Mouse (Mus musculus) intestine, embryonic 16.5 days (tissue): ENCODE data around the gene Ramp3. TPM values are rescaled to one million over a fixed set of nuclear protein-coding genes. Genes with fewer than 3 reads are reported as not detected.
A peak's percentile ranks its signal among the peaks of the same experiment; 100 is the strongest.

Source experiments
- ATAC-seq: fragments of 200-750 bp; cut with Nextera tagmentation; 2 replicates; pipeline ENCODE4 v1.8.0; 2017; ENCODE audit warnings: moderate TSS enrichment, moderate library complexity
- H3K27ac ChIP-seq: fragments of 300-500 bp; sonication (generic); 2 replicates; pipeline ENCODE4 v1.5.1; 2014; ENCODE audit warnings: mild to moderate bottlenecking, low read length
- H3K27me3 ChIP-seq: fragments of 300-500 bp; sonication (generic); replicated peaks from 2 replicates; pipeline ENCODE4 v1.6.1; 2014; ENCODE audit warnings: low read length, control low read depth, mixed read lengths; ENCODE audit not compliant: control insufficient read depth, insufficient read depth
- H3K36me3 ChIP-seq: fragments of 300-500 bp; sonication (generic); 2 replicates; pipeline ENCODE4 v1.6.1; 2014; ENCODE audit warnings: low read length, control low read depth; ENCODE audit not compliant: control insufficient read depth, insufficient read depth
- H3K4me1 ChIP-seq: fragments of 300-500 bp; sonication (generic); 2 replicates; pipeline ENCODE4 v1.6.1; 2014; ENCODE audit warnings: low read length, control low read depth, mixed read lengths; ENCODE audit not compliant: control insufficient read depth, insufficient read depth
- H3K4me2 ChIP-seq: fragments of 300-500 bp; sonication (generic); 2 replicates; pipeline ENCODE4 v1.6.1; 2014; ENCODE audit warnings: low read depth, low read length, control low read depth
- H3K4me3 ChIP-seq: fragments of 300-500 bp; sonication (generic); 2 replicates; pipeline ENCODE4 v1.5.1; 2014; ENCODE audit warnings: mild to moderate bottlenecking, low read length
- H3K9ac ChIP-seq: fragments of 300-500 bp; sonication (generic); 2 replicates; pipeline ENCODE4 v1.6.1; 2014; ENCODE audit warnings: low read depth, low read length
- H3K9me3 ChIP-seq: fragments of 300-500 bp; sonication (generic); 2 replicates; pipeline ENCODE4 v1.6.1; 2016; ENCODE audit warnings: low read length, control low read depth; ENCODE audit not compliant: control insufficient read depth
- WGBS: fragments of 180-500 bp; shearing (Covaris S2); extraction: QIAGEN DNeasy Blood & Tissue Kit; methylation state at CpG from one replicate; pipeline ENCODE4 v1.1.7; 2014; 5-methylcytosine and 5-hydroxymethylcytosine counted together
- polyA plus RNA-seq: library from polyadenylated mRNA; unstranded; fragments of >200 nt; fragmentation: Nextera tagmentation; extraction: Ambion mirVana; gene quantifications from 2 replicates; pipeline ENCODE4 v1.2.1, GENCODE M21; 2015

The Ramp3 gene
- 4.6 and 5.2 TPM in 2 replicates for polyA plus RNA-seq

DNA sequence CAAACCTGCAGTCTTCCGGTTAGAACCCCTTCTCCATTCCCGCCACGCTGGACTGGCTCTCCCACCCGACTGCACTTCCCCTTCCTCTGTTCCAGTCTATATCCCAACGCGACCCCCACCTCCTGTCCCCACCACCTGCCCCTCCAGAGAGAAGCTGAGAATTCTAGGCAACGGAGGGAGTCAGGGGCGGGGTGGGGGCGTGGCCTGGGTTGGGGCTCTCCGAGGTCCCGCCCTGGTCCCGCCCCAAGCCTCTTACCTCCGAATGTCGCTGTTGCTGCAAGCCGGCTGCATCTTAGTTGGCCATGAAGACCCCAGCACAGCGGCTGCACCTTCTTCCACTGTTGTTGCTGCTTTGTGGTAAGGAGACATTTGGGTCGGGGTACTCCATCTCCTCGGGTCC, at the start of gene Ramp3:
TSS of gene Ramp3 (plus strand) at position 251 of the 400 bp plus-strand sequence.
- Histone ChIP-seq H3K4me3 (peak within 1 kb of the TSS; percentile 49), H3K9me3 (no peaks in the 10 kb centered on the region), H3K27me3 (no peaks in the 10 kb centered on the region), H3K36me3 (no peaks in the 10 kb centered on the region), H3K9ac (peak within 1 kb of the TSS; percentile 52), H3K4me2 (peak within 1 kb of the TSS; percentile 92), H3K27ac (no peak within 1 kb of the TSS), H3K4me1 (peaks cover 4% of the 10 kb centered on the region; the same call in 1 of the 2 replicates)
- ATAC-seq, result peak; percentile 82
- 1% methylated on average over 18 of the region's 18 CpGs for WGBS

DNA sequence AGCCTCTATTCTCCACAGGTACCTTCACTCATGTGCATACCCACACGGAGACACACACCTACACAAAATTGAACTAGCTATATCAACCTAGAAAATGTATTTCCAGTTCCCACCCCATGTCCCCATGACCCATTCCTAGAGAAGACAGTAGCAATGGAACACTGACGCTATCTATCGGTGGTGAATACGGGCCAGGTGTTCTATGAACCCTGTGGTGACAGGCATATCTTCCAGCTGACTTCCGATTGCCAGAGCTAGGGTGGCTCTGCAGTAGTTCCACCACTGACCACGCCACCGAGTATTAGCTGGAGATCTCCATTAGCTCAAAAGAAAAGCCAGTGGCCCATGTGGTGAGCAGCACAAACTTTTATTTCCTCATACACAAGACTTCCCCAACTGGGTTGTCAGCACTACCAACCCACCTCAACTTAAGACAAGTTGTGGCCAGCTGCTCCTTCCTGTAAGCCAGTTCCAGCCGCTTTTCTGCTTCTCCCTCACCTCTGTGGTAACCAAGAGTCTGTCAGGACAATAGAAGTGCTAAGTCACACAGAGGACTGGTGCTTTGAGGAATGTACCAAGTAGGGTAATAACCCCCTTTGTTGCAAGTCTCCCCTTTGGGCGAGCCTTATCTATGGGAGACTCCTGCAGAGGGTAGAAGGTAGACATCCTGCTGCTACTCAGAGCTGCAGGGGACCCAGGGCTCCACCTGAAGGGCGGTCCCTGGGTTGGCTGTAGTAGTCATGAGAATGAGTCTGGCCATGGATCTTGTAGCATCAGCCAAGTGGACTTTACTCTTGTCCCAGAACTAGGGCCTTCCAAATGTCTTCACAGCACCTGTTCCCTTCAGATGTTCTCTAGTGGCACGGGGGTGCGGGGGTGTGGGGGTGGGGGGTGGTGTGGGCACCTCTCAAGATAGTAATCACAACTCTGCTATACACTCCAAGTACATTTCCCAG, 42.8 kb upstream of the Ramp3 start:
- Histone ChIP-seq H3K4me1 (no peaks in the 10 kb centered on the region), H3K9ac (no peak overlapping the region), H3K27me3 (no peaks in the 10 kb centered on the region), H3K36me3 (peaks cover 45% of the 10 kb centered on the region), H3K9me3 (no peaks in the 10 kb centered on the region), H3K4me2 (no peak overlapping the region), H3K4me3 (no peak overlapping the region), H3K27ac (no peak overlapping the region)
- 87% methylated on average over 12 of the region's 12 CpGs for WGBS
- no peak for ATAC-seq

DNA sequence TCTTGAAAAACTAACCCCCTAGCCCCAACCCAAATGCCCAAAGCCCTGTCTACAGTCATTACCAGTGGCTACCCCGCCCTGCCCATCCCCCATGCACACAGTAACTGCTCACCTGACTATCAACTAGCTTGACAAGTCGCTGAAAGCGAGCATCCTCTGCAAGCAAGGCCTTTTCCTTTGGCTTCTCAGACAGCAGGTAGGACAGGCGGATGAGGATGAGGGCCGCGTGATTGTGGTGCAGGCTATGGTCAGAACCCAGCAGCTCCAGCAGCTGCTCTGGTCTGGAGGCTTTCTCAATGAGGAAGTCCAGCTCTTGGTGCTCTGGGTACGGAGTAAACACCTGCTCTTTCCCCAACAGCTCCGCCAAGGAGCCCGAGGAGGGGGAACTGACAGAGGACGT, 34.6 kb upstream of the Ramp3 start:
- H3K4me1 ChIP-seq, result peaks cover 20% of the 10 kb centered on the region
- no peak overlapping the region for H3K27ac ChIP-seq
- no peaks in the 10 kb centered on the region for H3K9me3 ChIP-seq
- H3K4me3 ChIP-seq, result peak overlapping the region; percentile 78
- peaks cover 31% of the 10 kb centered on the region for H3K36me3 ChIP-seq
- WGBS, result 76% methylated on average over 10 of the region's 10 CpGs
- peak overlapping the region; percentile 87; the same call in 1 of the 2 replicates for H3K9ac ChIP-seq
- H3K27me3 ChIP-seq, result no peaks in the 10 kb centered on the region
- no peak for ATAC-seq
- H3K4me2 ChIP-seq, result peak overlapping the region; percentile 72

DNA sequence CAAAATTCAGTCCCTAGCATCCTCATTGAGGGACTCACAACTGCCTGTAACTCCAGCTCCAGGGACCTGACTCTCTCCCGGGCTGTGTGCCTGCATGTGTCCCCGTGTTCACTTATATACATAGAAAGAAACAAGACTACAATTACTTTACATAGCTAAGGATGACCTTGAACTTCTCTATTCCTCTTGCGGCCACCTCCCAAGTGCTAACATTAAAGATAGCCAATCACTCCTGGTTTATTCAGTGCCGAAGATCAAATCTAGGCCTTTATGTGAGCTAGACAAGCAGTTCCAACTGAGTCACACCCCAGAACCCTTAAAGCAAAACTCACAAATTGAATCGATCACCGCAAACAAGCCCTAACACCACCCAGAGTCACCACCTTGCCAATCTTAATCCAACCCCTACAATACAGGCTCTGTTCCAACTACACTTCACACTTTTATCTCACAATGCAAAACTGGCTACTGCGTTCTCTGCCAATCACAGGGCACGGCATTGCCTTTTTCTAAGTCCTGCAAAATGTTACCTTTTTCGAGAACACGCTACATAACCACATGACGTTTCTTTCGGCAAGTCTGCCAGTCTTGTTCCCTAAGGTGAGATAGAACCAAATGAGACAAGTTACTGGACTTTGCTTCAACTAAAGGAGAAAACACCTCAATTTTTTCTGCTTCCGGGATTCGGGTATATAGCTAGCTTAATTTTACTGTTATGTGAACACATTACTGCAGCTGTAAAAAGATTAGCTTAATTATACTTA, 33.5 kb upstream of the Ramp3 start:
- H3K4me1 ChIP-seq, result peaks cover 20% of the 10 kb centered on the region
- H3K9me3 ChIP-seq, result no peaks in the 10 kb centered on the region
- H3K4me3 ChIP-seq, result peak overlapping the region; percentile 78
- no peak for ATAC-seq
- H3K27me3 ChIP-seq, result no peaks in the 10 kb centered on the region
- WGBS, result 56% methylated on average over 14 of the region's 14 CpGs
- H3K36me3 ChIP-seq, result peaks cover 21% of the 10 kb centered on the region
- peak overlapping the region; percentile 87 for H3K9ac ChIP-seq
- H3K27ac ChIP-seq, result 0 out of 2 replicates have a peak overlapping the region, but pooled peaks have one; percentile 11
- H3K4me2 ChIP-seq, result peak overlapping the region; percentile 72

DNA sequence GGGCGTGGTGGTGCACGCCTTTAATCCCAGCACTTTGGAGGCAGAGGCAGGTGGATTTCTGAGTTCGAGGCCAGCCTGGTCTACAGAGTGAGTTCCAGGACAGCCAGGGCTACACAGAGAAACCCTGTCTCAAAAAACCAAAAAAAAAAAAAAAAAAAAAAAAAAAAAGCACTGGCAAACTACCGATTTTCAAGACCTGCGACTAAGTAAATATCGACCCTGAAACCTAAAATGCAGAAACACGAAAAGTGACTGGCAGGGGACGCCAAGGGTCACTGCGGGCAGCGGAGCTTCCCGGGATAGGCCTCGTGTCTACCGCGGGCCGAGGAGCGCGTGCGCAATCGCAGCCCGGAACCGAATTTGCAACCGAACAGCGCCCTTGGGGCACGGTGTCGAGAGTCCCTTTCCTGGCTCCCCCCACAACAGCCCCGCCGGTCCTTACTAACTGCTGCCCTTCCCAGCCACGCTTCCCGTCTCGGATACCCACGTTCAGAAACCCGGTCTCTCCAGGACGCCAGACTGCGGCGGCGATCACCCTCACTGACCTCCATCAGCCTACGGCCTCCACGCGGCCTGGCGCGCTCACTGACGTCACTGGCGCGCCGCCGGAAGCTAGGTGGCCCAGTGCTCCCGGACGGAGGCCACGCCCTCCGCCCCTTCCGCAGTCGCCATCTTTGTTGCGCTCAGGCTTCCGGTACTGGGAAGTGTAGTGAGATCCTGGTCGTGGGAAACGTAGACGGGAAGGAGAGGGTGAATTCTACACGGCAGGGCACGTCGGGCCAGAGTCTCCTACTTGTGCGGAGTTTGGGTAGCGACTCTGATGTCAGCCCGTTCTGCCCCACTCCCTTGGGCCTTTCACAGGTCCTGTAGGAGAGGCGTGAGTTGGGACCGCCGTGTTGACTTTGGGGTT, 32.6 kb upstream of the Ramp3 start, which contains the start of gene Tbrg4:
TSS of gene Tbrg4 (minus strand) at position 590 of the 910 bp plus-strand sequence.
- Histone ChIP-seq H3K9ac (peak within 1 kb of the TSS; percentile 87), H3K4me3 (peak within 1 kb of the TSS; percentile 78), H3K27me3 (no peaks in the 10 kb centered on the region), H3K4me2 (peak within 1 kb of the TSS; percentile 83), H3K9me3 (no peaks in the 10 kb centered on the region), H3K36me3 (peaks cover 12% of the 10 kb centered on the region), H3K4me1 (peaks cover 20% of the 10 kb centered on the region), H3K27ac (peak within 1 kb of the TSS; percentile 96)
- peak; percentile 91 for ATAC-seq
- under 1% methylated on average over 66 of the region's 66 CpGs for WGBS

DNA sequence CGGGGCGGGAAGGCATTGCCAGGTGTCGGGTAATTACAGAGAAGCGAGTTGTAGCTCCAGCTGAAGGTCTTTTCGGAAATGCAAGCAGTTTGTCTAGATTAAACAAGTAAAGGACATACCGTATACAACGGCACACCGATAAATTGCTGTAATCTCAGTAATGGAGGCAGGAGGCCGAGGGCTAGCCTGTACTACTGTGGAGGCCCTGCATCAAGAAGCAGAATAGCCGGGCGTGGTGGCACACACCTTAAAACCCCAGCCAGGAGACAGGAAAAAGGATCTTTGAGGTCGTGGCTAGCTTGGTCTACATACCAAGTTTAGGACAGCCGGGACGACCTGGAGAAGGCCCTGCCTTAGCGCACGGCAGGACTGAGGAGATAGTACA, 31.9 kb upstream of the Ramp3 start:
- ATAC-seq, result peak; percentile 28
- Histone ChIP-seq H3K4me3 (peak overlapping the region; percentile 78), H3K9ac (peak overlapping the region; percentile 87), H3K4me2 (peak overlapping the region; percentile 83), H3K4me1 (peaks cover 20% of the 10 kb centered on the region), H3K36me3 (peaks cover 7% of the 10 kb centered on the region), H3K9me3 (no peaks in the 10 kb centered on the region), H3K27me3 (no peaks in the 10 kb centered on the region), H3K27ac (peak overlapping the region; percentile 96)
- WGBS, result 7% methylated on average over 16 of the region's 16 CpGs

DNA sequence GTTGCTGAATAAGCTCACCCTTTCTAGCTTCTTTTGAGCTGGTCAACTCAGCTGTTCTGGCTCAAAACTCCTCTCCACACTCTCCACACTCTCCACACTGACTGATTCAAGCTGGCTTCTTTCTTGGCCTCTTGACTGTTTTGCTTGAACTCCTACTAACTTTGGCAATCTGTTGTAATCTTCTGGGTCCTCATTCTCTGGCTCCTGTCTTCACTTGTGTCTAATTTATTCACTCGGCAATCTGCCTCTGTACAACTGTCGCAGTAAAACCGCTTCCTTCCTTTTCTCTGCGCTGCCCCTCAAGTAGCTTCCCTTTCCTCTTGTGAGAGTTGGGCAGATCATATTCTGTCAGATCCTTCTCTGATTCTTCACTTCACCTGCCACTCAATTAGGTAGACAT, 30.6 kb upstream of the Ramp3 start:
- no peak overlapping the region for H3K4me2 ChIP-seq
- no peak overlapping the region for H3K4me3 ChIP-seq
- no peak overlapping the region for H3K27ac ChIP-seq
- peaks cover 7% of the 10 kb centered on the region for H3K36me3 ChIP-seq
- ATAC-seq, result no peak
- WGBS, result 82% methylated on average over 4 of the region's 4 CpGs
- H3K4me1 ChIP-seq, result peaks cover 18% of the 10 kb centered on the region
- no peaks in the 10 kb centered on the region for H3K9me3 ChIP-seq
- no peak overlapping the region for H3K9ac ChIP-seq
- no peaks in the 10 kb centered on the region for H3K27me3 ChIP-seq

DNA sequence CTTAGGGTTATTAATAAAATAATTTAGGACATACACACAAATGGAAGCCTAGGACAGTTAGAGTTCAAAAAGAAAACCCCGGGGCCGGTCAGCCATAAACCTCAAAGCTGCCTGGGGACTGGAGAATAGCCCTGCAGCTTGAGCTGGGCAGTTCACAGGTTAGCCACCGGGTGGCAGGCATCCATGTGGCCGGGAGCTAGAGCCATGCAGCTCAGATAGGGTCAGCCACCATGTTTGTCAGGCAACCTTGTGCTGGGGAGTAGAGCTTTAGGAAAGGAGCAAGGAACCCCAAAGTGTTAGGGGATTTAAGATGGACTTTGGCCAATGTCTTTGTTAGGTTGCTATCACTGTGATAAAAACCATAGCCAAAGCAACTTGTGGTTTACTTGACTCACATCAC, 29.8 kb upstream of the Ramp3 start:
- 31% methylated on average over 4 of the region's 4 CpGs for WGBS
- H3K36me3 ChIP-seq, result peaks cover 3% of the 10 kb centered on the region; the same call in 1 of the 2 replicates
- peaks cover 15% of the 10 kb centered on the region for H3K4me1 ChIP-seq
- H3K27me3 ChIP-seq, result no peaks in the 10 kb centered on the region
- no peak for ATAC-seq
- H3K27ac ChIP-seq, result no peak overlapping the region
- H3K9ac ChIP-seq, result no peak overlapping the region
- no peak overlapping the region for H3K4me2 ChIP-seq
- H3K4me3 ChIP-seq, result no peak overlapping the region
- no peaks in the 10 kb centered on the region for H3K9me3 ChIP-seq
